ENCODE assay signal across 30 mouse cellular contexts in genomic region chr2:27154466-27155185, GRCm38 (mm10). TPM values are rescaled to one million over a fixed set of nuclear protein-coding genes. Genes with fewer than 3 reads are reported as not detected.
DNase-seq lines count a peak whose midpoint lies in the region; ATAC-seq lines count a peak whose summit lies in the region.
"Had no signal": no experiment of that assay in that cellular context is flagged by ENCODE, and none has a peak within 500 bp of the region (broad histone marks: within the 10 kb centered on the region; RNA-seq: fewer than 3 reads in every experiment).

No protein-coding gene starts in this region.

- H3K9me3 ChIP-seq in kidney, embryonic 15.5 days (replicated peaks) = no peaks in the 10 kb centered on the region
- H3K9me3 ChIP-seq: embryonic facial prominence, embryonic 10.5 days; embryonic facial prominence, embryonic 15.5 days; hindbrain, embryonic 12.5 days; intestine, embryonic 15.5 days; limb, embryonic 12.5 days; liver, embryonic 15.5 days had no signal

- H3K9ac ChIP-seq in kidney, embryonic 15.5 days = no peak overlapping the region
- H3K9ac ChIP-seq: embryonic facial prominence, embryonic 15.5 days; hindbrain, embryonic 12.5 days; intestine, embryonic 15.5 days; limb, embryonic 12.5 days; liver, embryonic 15.5 days; lung, embryonic 14.5 days had no signal

- no peak for ATAC-seq in kidney, embryonic 15.5 days (replicated peaks; ENCODE audit: low FRiP score)
- ATAC-seq in erythroblast, adult 5-6 weeks (replicated peaks; ENCODE audit: low FRiP score, poor library complexity, severe bottlenecking) = no peak
- ATAC-seq: forebrain, embryonic 14.5 days; hindbrain, postnatal 0 days; intestine, embryonic 15.5 days had no signal

- H3K4me3 ChIP-seq in kidney, embryonic 15.5 days (replicated peaks) = no peak overlapping the region
- H3K4me3 ChIP-seq: embryonic facial prominence, embryonic 10.5 days; embryonic facial prominence, embryonic 15.5 days; hindbrain, embryonic 12.5 days; intestine, embryonic 15.5 days; limb, embryonic 12.5 days; liver, embryonic 15.5 days had no signal

- H3K4me1 ChIP-seq in kidney, embryonic 15.5 days = no peaks in the 10 kb centered on the region
- H3K4me1 ChIP-seq: embryonic facial prominence, embryonic 15.5 days; intestine, embryonic 15.5 days; liver, embryonic 15.5 days had no signal

- H3K4me2 ChIP-seq in kidney, embryonic 15.5 days = no peak overlapping the region
- H3K4me2 ChIP-seq: embryonic facial prominence, embryonic 15.5 days; heart, embryonic 11.5 days; hindbrain, embryonic 12.5 days; intestine, embryonic 15.5 days; limb, embryonic 12.5 days; liver, embryonic 15.5 days; lung, embryonic 14.5 days had no signal

- 76% methylated on average over 10 of the region's 10 CpGs for WGBS in kidney, embryonic 15.5 days

- peak; percentile 68 for DNase-seq in kidney, adult 18-20 months
- peak; percentile 45 for DNase-seq in brain, adult 2 months (ENCODE audit: low read depth, low spot score)
- peak; percentile 51 to 72 for DNase-seq in kidney, adult 8-10 months
- peak; percentile 70 to 72 for DNase-seq in kidney, postnatal 36 days
- DNase-seq in thymus, postnatal 36 days = no peak
- DNase-seq: B cell, adult 2 months; cerebellum, adult 9-11 months; gastrocnemius, postnatal 36 days; heart, adult 18-20 months; heart, postnatal 36 days; layer of hippocampus, adult 9-11 months; lung, embryonic 14.5 days; lung, postnatal 14 days; midbrain, embryonic 14.5 days; right cerebral cortex, adult 18-20 months; thymus, postnatal 14 days had no signal

- no peaks in the 10 kb centered on the region for H3K27me3 ChIP-seq in kidney, embryonic 15.5 days
- H3K27me3 ChIP-seq: embryonic facial prominence, embryonic 15.5 days; hindbrain, embryonic 12.5 days; intestine, embryonic 15.5 days; limb, embryonic 12.5 days had no signal

- no peak overlapping the region for H3K27ac ChIP-seq in kidney, embryonic 15.5 days
- H3K27ac ChIP-seq: embryonic facial prominence, embryonic 10.5 days; embryonic facial prominence, embryonic 15.5 days; hindbrain, embryonic 12.5 days; hindbrain, postnatal 0 days; intestine, embryonic 15.5 days; limb, embryonic 12.5 days; liver, embryonic 15.5 days had no signal

- H3K36me3 ChIP-seq in kidney, embryonic 15.5 days = no peaks in the 10 kb centered on the region
- H3K36me3 ChIP-seq: embryonic facial prominence, embryonic 10.5 days; embryonic facial prominence, embryonic 15.5 days; hindbrain, embryonic 12.5 days; intestine, embryonic 15.5 days; limb, embryonic 12.5 days; liver, embryonic 15.5 days had no signal

RNA-seq across cellular contexts. Expression of gene Dbh, which starts 10.4 kb away (rescaled TPM):
- 3.5 and 19.1 TPM in 2 replicates for polyA plus RNA-seq in kidney, embryonic 15.5 days (2015; fragmentation: Nextera tagmentation; extraction: Ambion mirVana)
- total RNA-seq in erythroblast, adult 5-6 weeks (2015; ENCODE audit: low replicate concordance) = not detected in 2 replicates
- total RNA-seq in erythroblast, adult 5-6 weeks (2017; ENCODE audit: low replicate concordance) = not detected in 2 replicates
- total RNA-seq: gastrocnemius, adult 18-20 months; gastrocnemius, postnatal 36 days; monocyte, adult 5-6 weeks had no signal
- polyA plus RNA-seq: forebrain, embryonic 14.5 days; liver, adult 2 months had no signal

RNA-seq across cellular contexts. Expression of gene Fam163b, which starts 12.3 kb away (rescaled TPM):
- 0.18 and 0.30 TPM in 2 replicates for polyA plus RNA-seq in kidney, embryonic 15.5 days (2015; fragmentation: Nextera tagmentation; extraction: Ambion mirVana)
- total RNA-seq in erythroblast, adult 5-6 weeks (2015; ENCODE audit: low replicate concordance) = not detected in 2 replicates
- total RNA-seq in erythroblast, adult 5-6 weeks (2017; ENCODE audit: low replicate concordance) = not detected in 2 replicates
- total RNA-seq: gastrocnemius, adult 18-20 months; gastrocnemius, postnatal 36 days; liver, adult 2 months; monocyte, adult 5-6 weeks had no signal
- polyA plus RNA-seq: liver, adult 2 months; liver, embryonic 15.5 days had no signal

Comparison
In these comparisons a context has a peak if more than half of its experiments do, and no peak if none do; other contexts are left out.
1. DNase-seq: peak in kidney, adult 18-20 months (single experiment), brain, adult 2 months (single experiment), kidney, adult 8-10 months (2 of 2) and kidney, postnatal 36 days (2 of 2); none in thymus, postnatal 36 days (0 of 2).